Mouse (Mus musculus) pancreas, adult 10 weeks (tissue): Measurements from ENCODE around the gene Pnliprp1. TPM values are rescaled to one million over a fixed set of nuclear protein-coding genes. Genes with fewer than 3 reads are reported as not detected.

Source experiments
- polyA plus RNA-seq: library from polyadenylated mRNA; stranded (reverse); fragments of 350-450 nt; fragmentation: Illumina TruSeq; extraction: RNeasy Lipid Tissue Mini Kit (QIAGEN cat#74804); gene quantifications from one replicate; pipeline ENCODE4 v1.2.3, GENCODE M21; 2015; ENCODE audit warnings: low read depth, low replicate concordance; ENCODE audit not compliant: insufficient read depth

The Pnliprp1 gene
- polyA plus RNA-seq, result 14,549 TPM

GRCm38 (mm10) chr19:58728445-58729031 lies at the start of gene Pnliprp1:
Pnliprp1 (plus strand) TSS chr19:58728887.

GRCm38 (mm10) chr19:58759423-58759822 lies 30.7 kb downstream of the Pnliprp1 start, which contains the start of gene Pnliprp2:
Pnliprp2 (plus strand) TSS chr19:58759719.

Other genes with a start within 250 kb of the Pnliprp1 start
- gene Ccdc172, start 216.9 kb upstream of the Pnliprp1 start, polyA plus RNA-seq, result not detected
- gene Pnlip, start 76.4 kb upstream of the Pnliprp1 start, polyA plus RNA-seq, result 29,383 TPM
- 1,263 TPM for gene Pnliprp2, start 30.8 kb downstream of the Pnliprp1 start, polyA plus RNA-seq
- not detected for gene 1700019N19Rik, start 65.6 kb downstream of the Pnliprp1 start, polyA plus RNA-seq
- gene Eno4, start 214.5 kb downstream of the Pnliprp1 start, polyA plus RNA-seq, result not detected
- gene Hspa12a, start 214.8 kb downstream of the Pnliprp1 start, polyA plus RNA-seq, result 2.0 TPM